Mouse (Mus musculus): ENCODE measurements at regions not wholly inside any gene's neighbourhood (a gene's known extent, or its start where the extent isn't known, plus 50 kb on each side); places are given as distances from the start of the nearest gene placed in this dataset.

DNA sequence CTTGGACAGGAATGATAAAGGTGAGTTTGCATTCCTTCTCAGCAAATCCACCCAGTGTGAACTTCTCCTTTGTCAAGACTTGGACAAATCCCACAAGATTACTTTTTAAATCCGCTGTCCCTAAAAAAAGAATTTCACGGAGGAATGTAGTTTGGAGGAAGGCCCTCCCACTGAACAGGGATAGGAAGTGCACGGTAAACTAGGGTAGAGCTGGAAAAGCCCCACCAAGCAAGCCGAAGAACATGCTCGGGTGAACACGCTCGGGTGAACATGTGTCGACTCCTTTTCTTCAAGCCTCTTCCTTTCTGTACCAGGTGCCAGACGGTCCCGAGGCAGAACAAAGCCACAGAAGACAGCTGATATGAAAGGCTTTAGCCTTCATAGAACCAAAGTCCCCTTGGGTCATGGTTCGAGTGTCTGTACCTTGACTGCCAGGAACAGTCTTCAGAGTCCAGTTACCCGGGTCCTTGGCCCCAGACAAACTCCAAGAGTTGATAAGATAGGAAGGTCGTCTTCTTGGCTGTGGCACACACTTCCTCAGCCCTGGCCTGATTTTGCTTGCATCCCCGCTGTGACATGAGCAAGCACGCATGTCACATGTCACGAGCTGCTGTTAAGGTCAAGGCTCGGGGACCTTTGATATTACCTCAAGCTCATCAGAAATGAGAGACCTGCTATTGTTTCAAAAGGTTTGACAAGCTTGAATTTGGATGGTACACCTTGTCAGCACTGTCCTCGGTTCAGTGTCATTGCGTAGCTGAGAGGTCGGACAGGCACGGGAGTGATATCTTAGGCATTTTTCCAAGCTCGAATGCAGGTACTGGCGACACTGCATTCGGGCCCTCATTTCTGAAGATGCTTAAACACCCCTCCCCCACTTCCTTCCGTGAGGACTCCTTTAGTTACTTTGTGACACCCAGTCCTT lies 51.5 kb upstream of the Ryk start:
- no peak for DNase-seq (ENCODE audit: low spot score in 2 of 2)

DNA sequence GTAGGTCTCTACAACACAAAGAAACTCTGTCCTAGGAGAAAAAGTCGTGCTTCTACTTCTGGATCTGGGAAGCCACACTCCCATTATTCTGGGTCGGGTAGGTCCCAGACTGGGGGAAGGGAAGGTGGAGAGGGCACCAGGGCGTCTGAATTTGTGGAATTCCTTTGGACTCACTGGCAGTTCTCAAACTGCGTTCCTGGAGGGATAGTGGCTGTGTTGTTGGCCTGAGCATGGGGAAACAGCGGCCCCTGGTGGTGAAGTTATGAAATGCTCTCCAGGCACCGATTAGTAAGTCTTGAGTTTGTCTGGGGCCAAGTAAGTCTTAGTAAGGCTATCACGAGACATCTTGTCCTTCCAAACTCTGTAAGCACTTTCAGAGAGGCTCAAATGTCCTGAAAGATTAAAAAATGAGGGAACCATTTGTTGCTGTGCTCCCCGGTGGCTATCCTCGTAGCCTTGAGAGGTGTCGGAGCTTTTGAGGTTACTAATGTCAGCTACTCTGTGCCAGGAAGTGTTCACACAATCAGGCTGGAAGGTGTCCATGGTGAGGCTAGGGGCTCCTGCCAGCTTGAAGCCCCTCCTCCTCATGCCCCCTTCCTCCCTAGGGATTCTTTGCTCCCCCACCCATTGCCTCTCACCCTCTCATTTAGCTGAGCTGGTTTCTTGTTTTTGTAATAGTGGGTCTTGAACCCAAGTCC lies 50.2 kb upstream of the Ryk start:
- DNase-seq (ENCODE audit: low spot score in 2 of 2): peak; percentile 89 to 91
